Mouse (Mus musculus) hindbrain, postnatal 0 days (tissue): ENCODE data around the gene Nrg3. TPM values are rescaled to one million over a fixed set of nuclear protein-coding genes. Genes with fewer than 3 reads are reported as not detected.
A peak's percentile ranks its signal among the peaks of the same experiment; 100 is the strongest.

Experiments
- ATAC-seq: fragments of 200-750 bp; cut with Nextera tagmentation; 2 replicates; pipeline ENCODE4 v1.8.0; 2017; ENCODE audit warnings: mild to moderate bottlenecking, moderate TSS enrichment, moderate library complexity
- DNase-seq: peaks from one replicate; pipeline ENCODE4 v3.0.0-alpha.2; 2015; ENCODE audit warnings: low spot score
- H3K27ac ChIP-seq: fragments of 300-500 bp; sonication (generic); 2 replicates; pipeline ENCODE4 v1.5.1; 2014; ENCODE audit warnings: mild to moderate bottlenecking
- H3K27me3 ChIP-seq: fragments of 300-500 bp; sonication (generic); 2 replicates; pipeline ENCODE4 v1.6.1; 2014; ENCODE audit warnings: low read length, mixed read lengths; ENCODE audit not compliant: insufficient read depth
- H3K36me3 ChIP-seq: fragments of 300-500 bp; sonication (generic); 2 replicates; pipeline ENCODE4 v1.6.1; 2014; ENCODE audit warnings: low read length, mixed read lengths; ENCODE audit not compliant: insufficient read depth
- H3K4me1 ChIP-seq: fragments of 300-500 bp; sonication (generic); 2 replicates; pipeline ENCODE4 v1.6.1; 2014; ENCODE audit warnings: antibody characterized with exemption, low read length, mixed read lengths; ENCODE audit not compliant: insufficient read depth
- H3K4me2 ChIP-seq: fragments of 300-500 bp; sonication (generic); 2 replicates; pipeline ENCODE4 v1.6.1; 2014; ENCODE audit warnings: low read depth, mild to moderate bottlenecking, low read length, moderate library complexity, mixed read lengths
- H3K4me3 ChIP-seq: fragments of 300-500 bp; sonication (generic); 2 replicates; pipeline ENCODE4 v1.5.1; 2014; ENCODE audit warnings: low read length
- H3K9ac ChIP-seq: fragments of 300-500 bp; sonication (generic); replicated peaks from 2 replicates; pipeline ENCODE4 v1.6.1; 2014; ENCODE audit warnings: mild to moderate bottlenecking, low read length, moderate library complexity, mixed read lengths
- H3K9me3 ChIP-seq: fragments of 300-500 bp; sonication (generic); 2 replicates; pipeline ENCODE4 v1.6.1; 2016; ENCODE audit warnings: low read length, mixed read lengths
- CTCF ChIP-seq: IDR thresholded peaks from 2 replicates; pipeline ENCODE4 v1.5.1; 2016; ENCODE audit warnings: antibody characterized with exemption, control low read depth, low read depth
- WGBS: fragments of 180-500 bp; shearing (Covaris S2); extraction: QIAGEN DNeasy Blood & Tissue Kit; methylation state at CpG from one replicate; pipeline ENCODE4 v1.1.7; 2014; 5-methylcytosine and 5-hydroxymethylcytosine counted together
- polyA plus RNA-seq: library from polyadenylated mRNA; unstranded; fragments of >200 nt; fragmentation: Nextera tagmentation; extraction: Ambion mirVana; gene quantifications from 2 replicates; pipeline ENCODE4 v1.2.1, GENCODE M21; 2015
- total RNA-seq: library from RNA; depleted of rRNA; stranded (reverse); fragments of >200 nt; gene quantifications from 2 replicates; pipeline ENCODE4 v1.2.3, GENCODE M21; 2014

Nrg3 gene
- total and polyA plus RNA-seq, 2 experiments from 2014 or later = 8.6 to 29.7 TPM

GRCm38 (mm10) chr14:38547257-38547656 is 925.6 kb downstream of the Nrg3 start:
- Histone ChIP-seq H3K9me3 (no peaks in the 10 kb centered on the region), H3K4me3 (no peak overlapping the region), H3K4me1 (no peaks in the 10 kb centered on the region), H3K4me2 (no peak overlapping the region), H3K36me3 (no peaks in the 10 kb centered on the region), H3K9ac (no peak overlapping the region), H3K27me3 (no peaks in the 10 kb centered on the region), H3K27ac (no peak overlapping the region)
- ATAC-seq (no peak), DNase-seq (peak; percentile 8)
- TF ChIP-seq CTCF = no peak
- 60% methylated on average over 2 of the region's 2 CpGs for WGBS

GRCm38 (mm10) chr14:38535181-38535580 is 937.7 kb downstream of the Nrg3 start:
- H3K4me2 ChIP-seq = no peak overlapping the region
- DNase-seq = no peak
- no peaks in the 10 kb centered on the region for H3K9me3 ChIP-seq
- H3K36me3 ChIP-seq = no peaks in the 10 kb centered on the region
- H3K27ac ChIP-seq = no peak overlapping the region
- no peak for TF ChIP-seq CTCF
- H3K4me1 ChIP-seq = no peaks in the 10 kb centered on the region
- no peak for ATAC-seq
- WGBS = 91% methylated on average over 1 of the region's 1 CpGs
- H3K4me3 ChIP-seq = no peak overlapping the region
- no peak overlapping the region for H3K9ac ChIP-seq
- H3K27me3 ChIP-seq = no peaks in the 10 kb centered on the region

- Histone ChIP-seq H3K9me3 (no peaks in the 10 kb centered on the region), H3K4me3 (no peak overlapping the region), H3K36me3 (no peaks in the 10 kb centered on the region), H3K4me1 (no peaks in the 10 kb centered on the region), H3K9ac (no peak overlapping the region), H3K4me2 (no peak overlapping the region), H3K27me3 (no peaks in the 10 kb centered on the region), H3K27ac (no peak overlapping the region)
- no peak for DNase-seq
- ATAC-seq = no peak
- no peak for TF ChIP-seq CTCF
Measured at GRCm38 (mm10) chr14:38533495-38533894, 939.4 kb downstream of the Nrg3 start.

GRCm38 (mm10) chr14:38516232-38516631 is 956.7 kb downstream of the Nrg3 start:
- Histone ChIP-seq H3K4me2 (no peak overlapping the region), H3K27me3 (no peaks in the 10 kb centered on the region), H3K4me1 (no peaks in the 10 kb centered on the region), H3K27ac (no peak overlapping the region), H3K36me3 (no peaks in the 10 kb centered on the region), H3K9ac (no peak overlapping the region), H3K9me3 (no peaks in the 10 kb centered on the region), H3K4me3 (no peak overlapping the region)
- 53% methylated on average over 5 of the region's 5 CpGs for WGBS
- DNase-seq (peak; percentile 21), ATAC-seq (no peak)
- no peak for TF ChIP-seq CTCF

GRCm38 (mm10) chr14:38509016-38509415 is 963.9 kb downstream of the Nrg3 start:
- Histone ChIP-seq H3K36me3 (no peaks in the 10 kb centered on the region), H3K4me2 (no peak overlapping the region), H3K4me3 (no peak overlapping the region), H3K9me3 (no peaks in the 10 kb centered on the region), H3K27me3 (no peaks in the 10 kb centered on the region), H3K27ac (no peak overlapping the region), H3K9ac (no peak overlapping the region), H3K4me1 (no peaks in the 10 kb centered on the region)
- no peak for TF ChIP-seq CTCF
- DNase-seq = no peak
- WGBS = 88% methylated on average over 2 of the region's 2 CpGs
- ATAC-seq = no peak

GRCm38 (mm10) chr14:38494970-38495369 is 977.9 kb downstream of the Nrg3 start:
- Histone ChIP-seq H3K27me3 (no peaks in the 10 kb centered on the region), H3K4me1 (no peaks in the 10 kb centered on the region), H3K9ac (no peak overlapping the region), H3K27ac (no peak overlapping the region), H3K36me3 (no peaks in the 10 kb centered on the region), H3K4me3 (no peak overlapping the region), H3K4me2 (no peak overlapping the region), H3K9me3 (no peaks in the 10 kb centered on the region)
- TF ChIP-seq CTCF = no peak
- 67% methylated on average over 1 of the region's 1 CpGs for WGBS
- ATAC-seq (no peak), DNase-seq (no peak)

- Histone ChIP-seq H3K4me3 (no peak overlapping the region), H3K36me3 (no peaks in the 10 kb centered on the region), H3K27ac (no peak overlapping the region), H3K27me3 (no peaks in the 10 kb centered on the region), H3K4me1 (no peaks in the 10 kb centered on the region), H3K9ac (no peak overlapping the region), H3K9me3 (no peaks in the 10 kb centered on the region), H3K4me2 (no peak overlapping the region)
- WGBS = 72% methylated on average over 2 of the region's 2 CpGs
- no peak for TF ChIP-seq CTCF
- ATAC-seq (no peak), DNase-seq (no peak)
Measured at GRCm38 (mm10) chr14:38447086-38447485, 1025.8 kb downstream of the Nrg3 start.
